Mouse (Mus musculus) hindbrain, embryonic 15.5 days (tissue): ENCODE data around the gene Gm36028. TPM values are rescaled to one million over a fixed set of nuclear protein-coding genes. Genes with fewer than 3 reads are reported as not detected.

ENCODE experiments used
- ATAC-seq: fragments of 200-750 bp; cut with Nextera tagmentation; 2 replicates; pipeline ENCODE4 v1.8.0; 2017; ENCODE audit warnings: low read depth, moderate number of reproducible peaks, moderate TSS enrichment; ENCODE audit not compliant: low FRiP score
- H3K27ac ChIP-seq: fragments of 300-500 bp; sonication (generic); replicated peaks from 2 replicates; pipeline ENCODE4 v1.5.1; 2015; ENCODE audit warnings: mild to moderate bottlenecking, inconsistent platforms
- H3K27me3 ChIP-seq: fragments of 300-500 bp; sonication (generic); 2 replicates; pipeline ENCODE4 v1.6.1; 2015; ENCODE audit warnings: control low read depth, inconsistent platforms
- H3K36me3 ChIP-seq: fragments of 300-500 bp; sonication (generic); 2 replicates; pipeline ENCODE4 v1.6.1; 2015; ENCODE audit warnings: control low read depth, inconsistent platforms
- H3K4me1 ChIP-seq: fragments of 300-500 bp; sonication (generic); replicated peaks from 2 replicates; pipeline ENCODE4 v1.6.1; 2015; ENCODE audit warnings: control low read depth, inconsistent platforms
- H3K4me2 ChIP-seq: fragments of 300-500 bp; sonication (generic); 2 replicates; pipeline ENCODE4 v1.6.1; 2015; ENCODE audit warnings: moderate library complexity, mild to moderate bottlenecking, inconsistent platforms
- H3K4me3 ChIP-seq: fragments of 300-500 bp; sonication (generic); 2 replicates; pipeline ENCODE4 v1.5.1; 2015; ENCODE audit warnings: mild to moderate bottlenecking, inconsistent platforms
- H3K9ac ChIP-seq: fragments of 300-500 bp; sonication (generic); 2 replicates; pipeline ENCODE4 v1.6.1; 2015; ENCODE audit warnings: inconsistent platforms
- H3K9me3 ChIP-seq: fragments of 300-500 bp; sonication (generic); 2 replicates; pipeline ENCODE4 v1.6.1; 2016; ENCODE audit warnings: control low read depth, inconsistent platforms
- WGBS: fragments of 180-500 bp; shearing (Covaris S2); methylation state at CpG from one replicate; pipeline ENCODE4 v1.1.7; 2015; 5-methylcytosine and 5-hydroxymethylcytosine counted together
- polyA plus RNA-seq: library from polyadenylated mRNA; unstranded; fragments of >200 nt; fragmentation: Nextera tagmentation; extraction: Ambion mirVana; gene quantifications from 2 replicates; pipeline ENCODE4 v1.2.1, GENCODE M21; 2015

Gm36028 gene
- polyA plus RNA-seq, 1 experiment from 2014 or later, result 0.27 TPM

- no peak overlapping the region for H3K27ac ChIP-seq
- no peaks in the 10 kb centered on the region for H3K9me3 ChIP-seq
- no peak overlapping the region for H3K9ac ChIP-seq
- H3K4me3 ChIP-seq, result no peak overlapping the region
- no peak for ATAC-seq
- H3K27me3 ChIP-seq, result no peaks in the 10 kb centered on the region
- peaks cover 27% of the 10 kb centered on the region for H3K36me3 ChIP-seq
- no peaks in the 10 kb centered on the region for H3K4me1 ChIP-seq
- no peak overlapping the region for H3K4me2 ChIP-seq
- WGBS, result 87% methylated on average over 12 of the region's 12 CpGs
These were observed 36.0 kb downstream of the Gm36028 start for GRCm38 (mm10) chr16:37824778-37825505.

DNA sequence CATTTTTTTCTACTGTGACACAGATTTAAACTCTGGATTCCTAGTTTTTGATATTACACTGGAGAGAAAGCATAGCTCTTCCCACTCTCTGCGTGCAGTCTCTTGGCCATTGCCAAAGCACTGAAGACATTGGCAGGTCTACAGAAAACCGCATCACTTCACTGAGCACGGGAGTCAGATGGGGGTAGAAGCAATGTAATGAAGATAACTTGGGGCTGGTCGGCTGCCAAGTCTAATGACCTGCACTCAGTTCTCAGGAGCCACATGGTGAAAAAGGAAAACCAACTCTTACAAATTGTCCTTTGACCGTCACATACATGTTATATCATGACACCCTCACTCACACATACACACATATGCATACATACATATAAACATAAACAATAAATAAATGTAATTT is 37.0 kb downstream of the Gm36028 start:
- H3K9me3 ChIP-seq, result no peaks in the 10 kb centered on the region
- WGBS, result 69% methylated on average over 5 of the region's 5 CpGs
- no peak overlapping the region for H3K27ac ChIP-seq
- no peaks in the 10 kb centered on the region for H3K27me3 ChIP-seq
- H3K4me2 ChIP-seq, result no peak overlapping the region
- no peak overlapping the region for H3K9ac ChIP-seq
- H3K36me3 ChIP-seq, result peaks cover 19% of the 10 kb centered on the region
- no peak for ATAC-seq
- H3K4me1 ChIP-seq, result no peaks in the 10 kb centered on the region
- H3K4me3 ChIP-seq, result no peak overlapping the region

DNA sequence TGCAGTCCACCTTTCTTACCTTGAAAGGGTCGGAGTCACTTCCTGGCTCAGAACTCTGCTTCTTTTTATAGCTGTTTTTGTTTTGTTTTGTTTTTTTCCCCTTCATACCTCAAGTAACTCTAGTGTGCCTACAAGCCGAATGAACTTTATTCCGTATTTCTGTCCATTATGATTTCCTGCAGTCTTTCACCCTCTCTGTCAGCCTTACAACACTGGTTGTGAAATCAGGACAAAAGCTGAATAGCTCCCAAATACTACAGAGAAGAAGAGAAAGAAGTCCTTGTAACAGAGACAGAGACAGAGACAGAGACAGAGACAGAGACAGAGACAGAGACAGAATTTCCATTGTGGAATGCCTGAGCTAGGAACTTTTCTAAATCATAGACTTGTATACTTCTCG is 43.0 kb downstream of the Gm36028 start:
- no peak for ATAC-seq
- H3K36me3 ChIP-seq, result peaks cover 13% of the 10 kb centered on the region
- no peak overlapping the region for H3K4me3 ChIP-seq
- no peaks in the 10 kb centered on the region for H3K9me3 ChIP-seq
- no peak overlapping the region for H3K9ac ChIP-seq
- WGBS, result 94% methylated on average over 4 of the region's 4 CpGs
- H3K27ac ChIP-seq, result no peak overlapping the region
- H3K4me2 ChIP-seq, result no peak overlapping the region
- H3K4me1 ChIP-seq, result peaks cover 16% of the 10 kb centered on the region
- no peaks in the 10 kb centered on the region for H3K27me3 ChIP-seq

DNA sequence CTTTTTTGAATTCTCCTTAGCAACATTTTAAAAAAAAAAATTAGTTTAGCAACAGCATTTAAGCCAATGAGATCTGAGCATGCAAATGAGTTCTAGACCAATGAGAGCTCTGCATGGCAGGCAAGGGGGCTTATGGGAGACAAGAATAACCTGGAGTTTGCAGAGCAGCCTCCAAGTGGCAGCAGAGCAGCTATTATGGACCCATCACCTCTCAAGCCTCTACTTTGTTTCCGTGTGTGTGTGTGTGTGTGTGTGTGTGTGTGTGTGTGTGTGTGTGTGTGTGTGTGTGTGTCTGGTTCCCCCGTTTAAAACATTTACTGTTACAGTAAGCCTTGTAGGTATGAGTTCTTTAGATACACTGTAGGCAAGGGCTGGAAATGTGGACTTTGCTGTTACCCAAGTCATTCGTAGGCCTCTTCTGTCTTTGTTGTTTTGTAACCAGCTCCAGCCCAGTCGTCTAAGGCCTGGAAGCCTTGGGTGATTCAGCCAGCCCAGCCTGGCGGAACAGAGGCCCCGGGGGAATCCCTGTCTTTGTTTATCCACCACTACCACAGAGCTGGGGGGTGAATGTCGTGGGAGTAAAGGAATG is 46.5 kb downstream of the Gm36028 start:
- Histone ChIP-seq H3K27me3 (no peaks in the 10 kb centered on the region), H3K27ac (peak overlapping the region; percentile 73), H3K9ac (no peak overlapping the region), H3K36me3 (no peaks in the 10 kb centered on the region), H3K4me1 (peaks cover 30% of the 10 kb centered on the region), H3K9me3 (no peaks in the 10 kb centered on the region), H3K4me2 (peak overlapping the region; percentile 35), H3K4me3 (no peak overlapping the region)
- ATAC-seq, result peak; percentile 93
- 13% methylated on average over 7 of the region's 7 CpGs for WGBS

GRCm38 (mm10) chr16:37813691-37814382 is 47.1 kb downstream of the Gm36028 start:
- ATAC-seq, result peak; percentile 12
- peaks cover 36% of the 10 kb centered on the region for H3K4me1 ChIP-seq
- WGBS, result 32% methylated on average over 5 of the region's 5 CpGs

DNA sequence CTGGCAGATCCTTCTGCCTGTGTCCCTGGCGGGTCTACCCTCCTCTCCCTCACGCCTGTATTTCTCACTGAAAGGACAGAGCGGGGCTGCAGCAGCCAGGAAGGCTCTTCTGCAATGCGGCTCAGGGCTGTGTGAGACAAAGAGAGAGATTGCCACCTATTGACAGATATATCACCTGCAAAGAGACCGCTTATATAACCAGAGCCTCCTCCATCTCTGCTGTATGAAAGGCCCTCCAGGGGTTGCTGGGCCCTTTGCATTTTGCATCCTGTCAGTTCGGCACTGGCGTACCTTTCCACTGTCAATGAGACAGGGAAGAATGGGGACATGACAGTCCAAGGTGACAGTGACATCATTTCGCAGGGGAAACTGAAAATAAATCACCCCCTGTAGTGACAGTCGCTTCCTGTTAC is 48.5 kb downstream of the Gm36028 start:
- Histone ChIP-seq H3K27ac (peak overlapping the region; percentile 71), H3K9me3 (no peaks in the 10 kb centered on the region), H3K36me3 (no peaks in the 10 kb centered on the region), H3K4me1 (peaks cover 37% of the 10 kb centered on the region), H3K4me3 (no peak overlapping the region), H3K27me3 (no peaks in the 10 kb centered on the region), H3K9ac (peak overlapping the region; percentile 25), H3K4me2 (peak overlapping the region; percentile 35)
- ATAC-seq, result peak; percentile 81
- WGBS, result 31% methylated on average over 9 of the region's 9 CpGs

More at GRCm38 (mm10) chr16:37813691-37814382, 47.1 kb downstream of the Gm36028 start:
- Histone ChIP-seq H3K4me2 (peak overlapping the region; percentile 35), H3K27me3 (no peaks in the 10 kb centered on the region), H3K4me3 (no peak overlapping the region), H3K36me3 (no peaks in the 10 kb centered on the region), H3K27ac (peak overlapping the region; percentile 73), H3K9me3 (no peaks in the 10 kb centered on the region), H3K9ac (no peak overlapping the region)

DNA sequence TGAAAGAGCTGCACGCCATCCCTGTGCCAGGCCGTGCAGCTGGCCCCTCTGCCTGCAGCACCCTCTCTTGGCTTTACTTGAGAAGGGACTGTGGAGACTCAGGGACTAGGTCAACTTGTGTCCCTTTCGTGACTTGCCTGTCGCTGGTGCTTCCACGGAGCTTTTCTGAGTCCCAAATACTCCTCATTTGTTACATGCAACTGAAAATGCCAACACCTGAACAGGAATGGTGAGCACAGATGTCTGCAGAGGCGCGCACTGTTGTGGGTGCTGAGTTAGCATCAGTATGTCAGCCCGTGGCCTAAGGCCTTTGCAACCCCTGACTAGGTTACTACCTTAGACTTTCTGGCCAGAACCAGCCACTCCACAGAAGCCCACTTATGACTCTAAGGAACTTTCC is 49.1 kb downstream of the Gm36028 start:
- Histone ChIP-seq H3K27ac (peak overlapping the region; percentile 71), H3K9me3 (no peaks in the 10 kb centered on the region), H3K36me3 (no peaks in the 10 kb centered on the region), H3K27me3 (no peaks in the 10 kb centered on the region), H3K4me3 (no peak overlapping the region), H3K4me1 (peaks cover 41% of the 10 kb centered on the region), H3K4me2 (no peak overlapping the region), H3K9ac (no peak overlapping the region)
- ATAC-seq, result no peak
- WGBS, result 86% methylated on average over 8 of the region's 8 CpGs

DNA sequence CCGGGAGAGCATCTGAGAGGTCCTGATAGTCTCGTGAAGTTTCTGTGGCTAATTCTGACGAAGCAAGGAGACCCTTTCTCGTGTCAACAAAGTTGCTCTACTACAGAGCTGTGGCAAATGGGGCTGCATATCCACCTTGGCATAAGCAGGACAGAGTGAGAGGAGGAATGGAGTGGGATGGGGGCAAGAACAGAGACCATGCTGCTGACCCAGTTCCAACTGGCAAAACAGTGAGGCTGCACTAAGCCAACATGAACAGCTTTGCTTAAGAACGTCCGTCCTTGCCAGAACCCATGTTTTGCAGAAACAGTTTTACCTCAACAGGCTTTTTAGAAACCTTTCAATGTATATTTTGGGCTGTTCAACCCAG is 51.3 kb downstream of the Gm36028 start:
- H3K4me3 ChIP-seq, result no peak overlapping the region
- H3K27me3 ChIP-seq, result no peaks in the 10 kb centered on the region
- H3K36me3 ChIP-seq, result no peaks in the 10 kb centered on the region
- peak overlapping the region; percentile 40; the same call in 1 of the 2 replicates for H3K27ac ChIP-seq
- WGBS, result 75% methylated on average over 6 of the region's 6 CpGs
- no peaks in the 10 kb centered on the region for H3K9me3 ChIP-seq
- no peak for ATAC-seq
- H3K4me1 ChIP-seq, result peaks cover 39% of the 10 kb centered on the region
- no peak overlapping the region for H3K9ac ChIP-seq
- H3K4me2 ChIP-seq, result no peak overlapping the region

DNA sequence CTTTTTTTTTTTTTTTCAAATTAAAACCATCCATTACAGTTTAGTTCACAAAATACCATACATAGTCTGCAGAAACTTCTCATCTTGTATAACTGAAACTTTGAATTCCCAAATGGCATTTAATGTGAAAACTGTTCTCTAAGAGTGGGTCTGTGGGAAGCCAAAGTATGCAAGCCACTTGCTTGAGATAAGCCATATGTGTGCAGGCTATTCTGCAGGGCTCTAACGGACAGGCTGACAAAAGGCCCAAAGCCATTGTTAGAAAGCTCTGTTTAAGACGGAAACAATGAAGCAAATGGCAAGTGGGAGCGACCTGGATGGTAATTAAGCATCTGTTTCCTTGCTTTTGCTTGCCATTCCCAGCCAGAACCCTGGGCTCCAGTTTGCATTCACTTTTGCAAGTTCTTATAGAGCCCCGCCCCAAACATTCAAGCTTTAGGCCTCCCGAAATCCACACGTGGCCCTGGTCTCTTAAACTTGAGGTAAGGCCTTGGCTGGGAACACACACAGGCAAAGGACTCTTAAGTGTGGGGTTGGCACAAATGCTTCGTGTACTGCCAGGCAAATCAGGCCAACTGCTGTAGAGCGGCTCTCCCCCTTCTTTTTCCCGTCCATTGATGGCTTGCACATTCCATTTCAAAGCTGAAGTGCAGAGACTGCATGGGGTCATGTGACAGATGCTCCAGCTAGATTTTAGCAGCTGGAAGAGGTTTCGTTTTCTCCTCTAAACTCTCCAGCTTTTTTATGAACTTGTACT is 51.9 kb downstream of the Gm36028 start:
- Histone ChIP-seq H3K4me3 (no peak overlapping the region), H3K9ac (no peak overlapping the region), H3K4me2 (no peak overlapping the region), H3K27me3 (no peaks in the 10 kb centered on the region), H3K9me3 (no peaks in the 10 kb centered on the region), H3K27ac (peak overlapping the region; percentile 40; the same call in 1 of the 2 replicates), H3K4me1 (peaks cover 35% of the 10 kb centered on the region), H3K36me3 (no peaks in the 10 kb centered on the region)
- WGBS, result 33% methylated on average over 10 of the region's 10 CpGs
- no peak for ATAC-seq

DNA sequence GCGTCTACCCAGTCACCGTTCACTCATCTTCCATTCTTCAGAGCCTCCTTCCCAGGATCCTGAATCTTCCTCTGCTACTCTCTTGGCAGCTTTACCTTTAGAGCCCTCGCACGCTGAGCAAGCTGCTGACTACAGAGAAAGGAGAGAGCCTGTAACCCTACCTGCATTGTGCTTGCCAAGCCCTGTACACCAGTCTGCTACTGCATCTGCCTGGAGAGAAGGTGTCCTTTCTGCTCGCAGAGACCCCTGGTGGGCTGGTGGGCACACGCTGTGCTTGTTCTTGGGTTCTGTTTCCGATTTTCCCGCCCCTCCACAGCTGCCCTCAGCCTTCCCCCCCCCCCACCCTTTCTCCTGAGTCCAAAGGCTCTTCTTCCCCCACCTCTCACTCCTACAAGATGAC is 53.7 kb downstream of the Gm36028 start:
- Histone ChIP-seq H3K9ac (no peak overlapping the region), H3K4me2 (no peak overlapping the region), H3K27me3 (no peaks in the 10 kb centered on the region), H3K36me3 (no peaks in the 10 kb centered on the region), H3K27ac (no peak overlapping the region), H3K9me3 (no peaks in the 10 kb centered on the region), H3K4me3 (no peak overlapping the region), H3K4me1 (peaks cover 36% of the 10 kb centered on the region)
- WGBS, result 79% methylated on average over 8 of the region's 8 CpGs
- no peak for ATAC-seq

- Histone ChIP-seq H3K27ac (no peak overlapping the region), H3K4me2 (no peak overlapping the region), H3K4me1 (peaks cover 30% of the 10 kb centered on the region), H3K9me3 (no peaks in the 10 kb centered on the region), H3K9ac (no peak overlapping the region), H3K4me3 (no peak overlapping the region), H3K36me3 (no peaks in the 10 kb centered on the region), H3K27me3 (no peaks in the 10 kb centered on the region)
- no peak for ATAC-seq
- 72% methylated on average over 3 of the region's 3 CpGs for WGBS
These were observed 55.0 kb downstream of the Gm36028 start for GRCm38 (mm10) chr16:37805746-37806495.
